Mouse (Mus musculus): ENCODE measurements around the gene Eif2ak4.
A peak's percentile ranks its signal among the peaks of the same experiment; 100 is the strongest.

The Eif2ak4 gene

GRCm38 (mm10) chr2:118388341-118389335 lies at the start of gene Eif2ak4:
Gene Eif2ak4 (plus strand): TSS chr2:118388618.
- peak; percentile 99 for DNase-seq

GRCm38 (mm10) chr2:118341295-118341694 lies 47.1 kb upstream of the Eif2ak4 start:
- DNase-seq = no peak

GRCm38 (mm10) chr2:118343897-118344296 lies 44.5 kb upstream of the Eif2ak4 start:
- DNase-seq = no peak

DNA sequence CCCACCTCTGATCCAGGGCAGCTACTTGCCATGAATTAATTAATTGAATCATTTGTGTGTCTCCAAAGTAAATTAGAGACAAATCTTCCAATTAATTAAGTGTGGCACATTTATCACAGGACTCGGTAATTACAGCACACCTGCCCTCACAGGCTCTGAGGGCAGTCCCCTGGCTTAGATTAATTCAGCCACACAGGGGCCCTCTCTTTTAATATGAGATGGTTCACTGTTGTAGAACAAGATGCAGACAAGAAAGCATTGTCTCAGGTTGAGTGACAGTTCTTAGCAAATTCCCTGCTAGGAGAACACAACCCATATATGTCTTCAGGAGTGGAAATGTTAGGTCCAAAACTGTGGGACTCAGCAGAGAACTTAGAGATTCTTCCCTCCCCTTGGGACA lies 42.9 kb upstream of the Eif2ak4 start:
- no peak for DNase-seq

GRCm38 (mm10) chr2:118353498-118353897 lies 34.9 kb upstream of the Eif2ak4 start:
- no peak for DNase-seq

- DNase-seq = no peak
These were observed 34.5 kb upstream of the Eif2ak4 start for GRCm38 (mm10) chr2:118353916-118354403.

DNA sequence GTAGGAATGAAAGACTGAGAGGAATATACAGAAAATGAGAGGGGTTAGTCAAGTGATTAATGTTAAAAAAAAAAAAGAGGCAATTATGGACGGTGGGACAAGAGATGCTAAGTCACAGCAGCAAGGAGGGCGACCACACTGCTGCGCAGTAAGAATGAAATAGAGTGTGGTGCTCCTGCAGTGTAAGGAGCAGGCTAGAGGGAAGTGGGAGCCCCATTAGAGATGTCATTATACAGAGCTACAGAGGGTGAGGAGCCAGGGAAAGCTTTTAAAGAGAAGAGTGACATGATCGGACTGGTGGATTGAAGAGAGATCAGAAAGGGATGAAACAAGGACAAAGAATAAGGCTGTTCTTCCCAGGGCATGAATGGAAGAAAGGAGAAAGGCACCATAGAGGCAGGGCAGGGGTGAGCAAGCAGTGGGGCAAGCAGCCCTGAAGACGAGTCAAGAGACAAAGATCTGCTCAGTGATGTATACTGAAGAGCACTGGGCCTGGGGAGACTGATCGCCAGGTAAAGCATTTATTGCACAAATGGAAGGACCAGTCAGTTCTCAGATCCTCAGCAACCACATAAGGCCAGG lies 33.2 kb upstream of the Eif2ak4 start:
- no peak for DNase-seq

GRCm38 (mm10) chr2:118371841-118372240 lies 16.6 kb upstream of the Eif2ak4 start:
- DNase-seq = no peak

GRCm38 (mm10) chr2:118372561-118372900 lies 15.9 kb upstream of the Eif2ak4 start:
- no peak for DNase-seq

DNA sequence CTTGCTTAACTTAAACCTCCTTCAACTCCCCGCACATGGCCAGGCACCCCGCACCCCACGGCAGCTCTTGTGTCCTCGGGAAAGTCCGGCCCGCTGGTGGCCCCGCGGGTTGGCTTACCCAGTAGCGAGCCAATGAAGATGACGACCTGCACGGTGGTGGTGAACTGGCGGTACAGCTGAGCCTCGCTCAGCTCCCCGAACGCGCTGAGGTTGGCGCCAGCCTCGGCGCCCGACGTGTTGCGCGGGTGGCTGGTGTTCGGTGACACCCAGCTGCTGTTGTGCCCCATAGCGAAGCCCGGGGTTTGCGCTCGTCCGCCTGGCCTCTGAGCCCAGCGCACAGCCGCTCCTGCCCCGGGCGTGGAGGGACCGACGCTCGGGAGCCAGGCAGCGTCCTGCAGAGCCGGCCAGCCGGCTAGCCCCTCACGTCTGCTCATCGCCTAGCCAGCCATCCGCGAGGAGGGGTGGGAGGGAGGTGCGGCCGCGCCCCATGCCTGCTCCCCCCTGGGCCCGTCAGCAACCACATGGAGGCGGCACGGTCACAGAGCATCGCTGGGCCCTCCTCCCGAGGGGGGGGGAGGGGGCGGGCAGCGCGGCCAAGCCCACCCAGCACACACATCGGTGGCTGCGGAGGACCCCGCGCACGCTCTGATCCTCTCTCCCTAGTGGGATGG lies 15.4 kb upstream of the Eif2ak4 start, which contains the start of gene Gpr176:
TSS of gene Gpr176 (minus strand) at position 519 of the 671 bp plus-strand sequence.
- DNase-seq = peak; percentile 16

DNA sequence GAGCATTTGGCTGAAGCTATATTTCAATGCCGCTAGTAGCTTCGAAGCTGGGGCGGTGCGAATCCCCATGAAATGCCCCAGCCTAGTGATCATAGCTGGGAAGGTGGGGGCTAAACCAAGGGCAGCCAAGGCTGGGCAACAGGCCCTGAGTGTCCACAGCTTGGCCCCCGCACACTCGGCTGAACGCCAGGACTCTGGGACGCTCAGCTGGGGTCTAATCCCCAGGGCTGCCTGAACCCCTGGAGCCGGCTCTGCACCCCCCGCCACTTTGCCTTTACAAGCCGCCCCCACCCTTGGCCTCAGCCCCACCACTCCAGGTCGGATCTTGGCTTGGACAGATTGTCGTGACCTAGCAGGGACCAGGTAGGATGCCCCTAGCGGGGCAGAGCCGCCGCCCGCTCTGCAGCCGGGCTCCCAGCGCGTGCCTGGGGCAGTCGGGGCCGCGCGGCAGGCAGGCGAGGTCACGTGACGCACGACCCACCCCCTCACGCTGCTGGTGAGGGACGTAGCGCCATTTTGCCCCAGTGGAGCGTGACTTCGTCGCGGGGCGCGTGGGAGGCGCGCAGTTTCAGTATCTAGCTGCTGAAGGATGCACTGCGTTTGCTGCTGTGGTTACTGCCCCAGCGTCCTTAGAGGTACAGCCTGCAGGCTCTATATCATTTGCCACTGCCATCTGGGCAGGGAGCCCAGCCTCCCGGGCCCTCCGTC lies 14.7 kb upstream of the Eif2ak4 start:
- peak; percentile 68 for DNase-seq

- DNase-seq = no peak
These were observed 12.9 kb upstream of the Eif2ak4 start for GRCm38 (mm10) chr2:118375522-118375921.

DNA sequence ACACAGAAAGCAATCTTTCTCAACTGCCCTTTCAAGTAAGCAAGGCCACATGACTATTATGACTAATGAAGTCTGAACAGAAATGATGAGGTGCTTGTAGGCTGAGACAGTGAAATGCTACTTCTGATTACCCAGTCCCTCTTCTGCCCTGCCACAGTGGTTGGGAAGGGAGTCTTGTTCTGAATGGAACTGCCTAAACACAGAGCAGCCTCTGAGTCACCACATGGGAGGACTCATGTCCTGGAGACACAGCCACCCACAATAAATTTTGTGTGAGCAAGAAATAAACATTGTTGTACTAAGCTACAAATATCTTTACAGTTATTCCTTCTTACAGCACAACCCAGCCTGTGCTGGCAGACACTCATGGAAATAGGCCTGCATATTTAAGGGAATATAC lies 12.5 kb upstream of the Eif2ak4 start:
- DNase-seq = no peak

GRCm38 (mm10) chr2:118379756-118380155 lies 8.7 kb upstream of the Eif2ak4 start:
- no peak for DNase-seq

DNA sequence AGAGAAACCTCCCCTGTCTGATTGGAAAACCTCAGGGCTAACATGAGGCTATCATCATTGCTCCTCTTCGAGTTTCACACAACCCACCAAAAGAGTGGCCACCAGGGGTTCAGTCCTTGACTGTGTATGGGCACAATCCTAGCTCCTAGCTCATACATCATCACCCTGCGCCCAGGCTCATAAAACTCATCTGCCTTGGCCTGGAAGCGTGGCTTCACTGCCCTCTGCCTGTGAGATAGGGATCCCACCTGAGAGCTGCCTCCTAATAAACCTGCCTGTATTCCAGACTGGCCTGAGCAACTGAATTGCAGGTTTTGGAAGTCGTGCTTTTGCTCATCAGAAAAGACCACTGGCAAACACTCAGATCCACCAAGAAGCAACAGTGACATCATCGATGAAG lies 5.0 kb upstream of the Eif2ak4 start:
- DNase-seq = no peak

DNA sequence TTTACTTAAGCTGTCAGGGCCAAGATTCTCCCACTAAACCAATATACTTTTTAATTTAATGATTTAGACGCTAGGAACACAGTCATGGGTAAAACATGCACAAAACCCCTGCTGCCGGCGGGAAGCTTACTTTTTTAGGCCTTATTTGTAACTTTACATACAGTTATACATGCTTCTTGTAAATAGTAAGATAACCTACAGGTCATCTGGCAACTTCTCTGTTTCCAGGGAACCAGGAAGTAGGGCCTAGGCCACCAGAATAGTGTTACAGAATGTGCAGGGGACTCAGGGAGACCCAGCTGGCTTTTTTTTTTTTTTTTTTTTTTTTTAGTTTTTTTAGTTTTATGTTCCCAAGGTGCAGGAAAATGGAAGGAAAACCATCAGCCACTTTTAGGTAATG lies 1.2 kb downstream of the Eif2ak4 start:
- DNase-seq = no peak

DNA sequence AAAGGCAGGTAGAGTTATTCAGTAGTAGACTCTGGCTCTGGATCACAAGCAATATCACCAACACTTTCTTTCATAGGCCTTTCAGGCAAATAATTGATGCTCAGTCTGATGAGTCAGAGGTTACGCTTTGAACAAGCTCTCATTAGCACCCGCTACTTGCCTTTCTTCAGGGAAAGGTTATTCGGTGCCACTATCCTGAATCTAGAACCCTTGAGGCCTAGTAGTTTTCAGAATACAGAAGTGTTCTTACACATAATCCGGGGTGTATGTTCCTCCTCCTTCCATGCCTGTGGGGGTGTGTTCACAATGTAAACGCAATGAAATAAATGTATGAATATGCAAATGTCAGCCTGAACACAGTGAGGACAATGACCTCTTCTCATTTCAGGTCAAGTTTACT lies 1.7 kb downstream of the Eif2ak4 start:
- no peak for DNase-seq

GRCm38 (mm10) chr2:118391201-118391600 lies 2.8 kb downstream of the Eif2ak4 start:
- DNase-seq = no peak

- DNase-seq = no peak
These were observed 11.3 kb downstream of the Eif2ak4 start for GRCm38 (mm10) chr2:118399751-118400150.

DNA sequence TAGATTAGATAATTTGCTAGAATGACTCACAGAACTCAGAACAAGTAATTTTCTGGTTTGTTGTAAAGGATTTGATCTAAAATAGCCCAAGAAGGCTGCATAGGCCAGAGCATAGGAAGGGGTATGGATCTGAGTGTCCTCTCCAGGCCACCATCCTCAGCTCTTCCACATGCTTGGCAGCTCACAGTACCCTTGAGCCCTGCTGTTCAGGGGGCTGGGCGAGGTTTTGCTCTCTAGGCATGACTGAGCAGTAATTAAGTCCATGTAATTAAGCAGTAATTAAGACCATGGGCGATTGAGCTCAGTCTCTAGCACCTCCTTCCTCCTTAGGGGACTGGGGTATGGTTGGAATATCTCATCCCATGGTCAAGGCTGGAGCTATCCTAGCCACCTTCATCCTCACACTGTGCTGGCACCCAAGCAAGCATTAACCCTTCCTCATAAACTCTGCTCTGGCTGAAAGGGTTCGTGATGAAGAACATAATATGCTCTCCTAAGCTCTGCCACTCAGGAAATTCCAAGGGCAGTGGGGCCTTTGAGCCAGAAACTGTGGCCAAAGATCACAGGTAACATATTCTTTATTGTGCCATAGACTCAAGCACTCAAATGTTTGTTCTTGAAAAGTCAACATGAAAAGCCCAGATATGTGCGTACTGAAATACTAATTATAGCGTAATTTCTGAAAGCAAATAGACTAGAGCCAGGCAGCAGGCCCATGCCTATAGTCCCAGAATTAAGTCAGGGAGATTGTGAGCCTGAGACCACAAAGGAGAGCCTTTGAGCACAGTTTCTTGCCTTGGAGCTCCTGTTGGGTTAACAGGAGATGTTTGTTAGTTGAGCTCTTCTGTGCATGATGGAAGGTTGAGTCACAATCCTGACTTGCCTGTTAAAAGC lies 13.7 kb downstream of the Eif2ak4 start:
- no peak for DNase-seq

DNA sequence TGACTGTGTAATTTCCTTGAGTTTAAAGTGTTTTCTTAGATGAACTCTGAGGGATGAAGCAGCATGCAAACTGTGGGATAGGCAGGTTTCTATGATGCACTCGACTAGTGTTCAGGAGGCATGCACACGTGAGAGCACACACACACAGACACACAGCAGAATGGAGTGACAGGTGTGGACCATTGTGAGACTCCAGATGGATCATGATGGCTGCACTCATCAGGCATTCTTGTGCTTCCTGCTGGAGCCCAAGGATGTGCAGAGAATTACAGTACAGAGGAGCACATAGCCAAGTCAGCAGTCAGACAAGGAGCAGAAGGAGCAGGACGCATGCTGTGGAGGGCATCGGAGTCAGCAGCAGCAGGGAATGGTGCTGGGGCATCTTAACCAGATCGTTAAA lies 15.9 kb downstream of the Eif2ak4 start:
- DNase-seq = no peak

DNA sequence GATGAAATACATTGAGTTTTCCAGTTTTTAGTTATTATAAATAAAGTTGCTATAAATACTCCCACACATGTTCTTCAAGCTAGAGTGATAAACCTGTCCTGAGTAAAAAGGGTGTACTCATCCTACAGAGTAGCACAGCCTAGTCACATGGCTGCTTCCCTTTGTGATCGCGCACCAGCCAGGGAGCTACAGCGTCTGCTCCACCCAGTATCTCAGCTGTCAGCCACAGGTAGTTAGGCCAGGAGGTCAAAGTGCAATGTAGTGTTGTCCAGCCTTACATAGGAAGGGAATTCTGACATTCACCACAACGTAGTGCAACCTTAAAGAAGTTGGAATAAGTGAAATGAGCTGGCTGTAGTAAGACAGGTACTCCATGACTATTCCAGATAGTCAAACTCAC lies 17.1 kb downstream of the Eif2ak4 start:
- DNase-seq = no peak
